Mouse (Mus musculus) forebrain, embryonic 10.5 days (tissue): ENCODE measurements at regions not wholly inside any gene's neighbourhood (a gene's known extent, or its start where the extent isn't known, plus 50 kb on each side); places are given as distances from the start of the nearest gene placed in this dataset.

ENCODE experiments used
- DNase-seq: peaks from one replicate; pipeline ENCODE4 v3.0.0-alpha.2; 2017; ENCODE audit warnings: low spot score; ENCODE audit errors: extremely low spot score
- H3K27ac ChIP-seq: fragments of 300-500 bp; sonication (generic); 2 replicates; pipeline ENCODE4 v1.5.1; 2016; ENCODE audit warnings: mild to moderate bottlenecking
- H3K27me3 ChIP-seq: fragments of 300-500 bp; sonication (generic); 2 replicates; pipeline ENCODE4 v1.6.1; 2016; ENCODE audit warnings: mild to moderate bottlenecking; ENCODE audit not compliant: poor library complexity, severe bottlenecking
- H3K36me3 ChIP-seq: fragments of 300-500 bp; sonication (generic); replicated peaks from 2 replicates; pipeline ENCODE4 v1.6.1; 2016; ENCODE audit warnings: mild to moderate bottlenecking, moderate library complexity
- H3K4me1 ChIP-seq: fragments of 300-500 bp; sonication (generic); 2 replicates; pipeline ENCODE4 v1.6.1; 2016
- H3K4me3 ChIP-seq: fragments of 300-500 bp; sonication (generic); 2 replicates; pipeline ENCODE4 v1.5.1; 2016; ENCODE audit warnings: mild to moderate bottlenecking, moderate library complexity
- H3K9me3 ChIP-seq: fragments of 300-500 bp; sonication (generic); 2 replicates; pipeline ENCODE4 v1.6.1; 2016; ENCODE audit warnings: mild to moderate bottlenecking, moderate library complexity
- WGBS: fragments of 180-500 bp; shearing (Covaris S2); methylation state at CpG from one replicate; pipeline ENCODE4 v1.1.7; 2016; 5-methylcytosine and 5-hydroxymethylcytosine counted together

GRCm38 (mm10) chr5:126875842-126876241 is 365.8 kb upstream of the Tmem132c start:
- Histone ChIP-seq H3K9me3 (no peaks in the 10 kb centered on the region), H3K36me3 (no peaks in the 10 kb centered on the region), H3K27ac (no peak overlapping the region), H3K27me3 (no peaks in the 10 kb centered on the region), H3K4me1 (no peaks in the 10 kb centered on the region), H3K4me3 (no peak overlapping the region)
- 90% methylated on average over 1 of the region's 1 CpGs for WGBS
- no peak for DNase-seq

GRCm38 (mm10) chr5:126890710-126891109 is 350.9 kb upstream of the Tmem132c start:
- Histone ChIP-seq H3K36me3 (no peaks in the 10 kb centered on the region), H3K9me3 (0 out of 2 replicates have a peak, but pooled peaks cover 3% of the 10 kb centered on the region), H3K4me1 (no peaks in the 10 kb centered on the region), H3K27ac (no peak overlapping the region), H3K4me3 (no peak overlapping the region), H3K27me3 (no peaks in the 10 kb centered on the region)
- WGBS, result 82% methylated on average over 1 of the region's 1 CpGs
- no peak for DNase-seq

DNA sequence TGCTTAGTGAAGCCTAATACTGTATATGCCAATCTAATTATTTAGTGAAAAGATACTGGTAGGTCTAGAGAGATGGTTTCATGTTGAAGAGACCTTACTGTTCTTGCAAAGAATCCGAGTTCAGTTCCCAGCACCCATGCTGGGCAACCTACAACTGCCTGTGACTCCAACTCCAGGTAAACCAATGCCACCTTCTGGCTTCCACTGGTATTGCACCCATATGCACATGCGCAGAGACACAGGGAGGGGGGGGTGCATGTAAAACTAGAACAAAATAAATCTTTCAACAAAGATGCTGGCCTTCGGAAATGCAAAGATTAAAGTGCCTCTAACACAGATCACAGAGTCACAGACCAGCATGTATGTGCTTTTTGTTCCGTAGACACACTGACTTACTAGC is 348.5 kb upstream of the Tmem132c start:
- Histone ChIP-seq H3K27ac (no peak overlapping the region), H3K9me3 (0 out of 2 replicates have a peak, but pooled peaks cover 3% of the 10 kb centered on the region), H3K4me3 (no peak overlapping the region), H3K4me1 (no peaks in the 10 kb centered on the region), H3K27me3 (no peaks in the 10 kb centered on the region), H3K36me3 (no peaks in the 10 kb centered on the region)
- no peak for DNase-seq
- 93% methylated on average over 4 of the region's 4 CpGs for WGBS

- H3K4me1 ChIP-seq, result no peaks in the 10 kb centered on the region
- no peak overlapping the region for H3K4me3 ChIP-seq
- WGBS, result 88% methylated on average over 2 of the region's 2 CpGs
- no peaks in the 10 kb centered on the region for H3K9me3 ChIP-seq
- DNase-seq, result no peak
- no peak overlapping the region for H3K27ac ChIP-seq
- no peaks in the 10 kb centered on the region for H3K27me3 ChIP-seq
- H3K36me3 ChIP-seq, result no peaks in the 10 kb centered on the region
Measured at GRCm38 (mm10) chr5:126910084-126910483, 331.5 kb upstream of the Tmem132c start.

DNA sequence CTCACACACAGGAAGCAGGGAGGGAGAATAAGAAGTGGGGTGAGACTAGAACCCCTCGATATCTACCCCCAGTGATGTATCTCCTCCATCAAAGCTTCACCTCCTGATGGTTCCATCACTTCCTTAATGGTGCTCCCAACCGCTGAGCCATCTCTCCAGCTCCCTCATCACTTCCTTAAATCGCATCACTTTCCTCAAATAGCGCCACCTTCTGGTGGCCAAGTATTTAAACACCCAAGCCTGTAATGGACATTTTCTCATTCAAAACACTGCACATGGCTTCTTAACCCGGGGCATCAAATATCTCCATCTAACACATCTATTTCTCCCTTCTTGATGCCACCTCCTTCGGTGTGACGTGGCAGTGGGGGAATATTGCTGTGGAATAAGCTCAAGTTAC is 324.3 kb upstream of the Tmem132c start:
- WGBS, result 73% methylated on average over 7 of the region's 7 CpGs
- Histone ChIP-seq H3K9me3 (no peaks in the 10 kb centered on the region; the same call in 1 of the 2 replicates), H3K27ac (no peak overlapping the region), H3K4me3 (no peak overlapping the region), H3K27me3 (no peaks in the 10 kb centered on the region), H3K4me1 (no peaks in the 10 kb centered on the region), H3K36me3 (no peaks in the 10 kb centered on the region)
- no peak for DNase-seq

DNA sequence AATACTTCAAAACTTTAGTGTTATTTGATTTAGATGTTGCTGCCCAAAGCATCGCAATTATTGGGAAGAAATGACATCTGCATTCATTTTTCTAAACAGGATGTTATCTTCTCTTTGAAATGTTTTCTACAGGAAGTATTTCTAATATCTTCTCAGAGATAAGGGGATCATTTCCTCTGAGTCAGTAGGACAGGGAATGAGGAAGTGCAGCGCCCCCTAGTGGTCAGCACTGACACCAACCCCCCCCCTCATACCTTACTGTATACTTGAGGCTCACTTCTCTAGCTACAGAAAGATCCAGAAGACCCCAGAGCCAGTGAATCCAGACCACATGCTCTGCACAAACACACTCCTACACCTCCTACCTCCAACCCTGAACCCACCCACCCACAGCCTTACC is 308.1 kb upstream of the Tmem132c start:
- H3K4me1 ChIP-seq, result no peaks in the 10 kb centered on the region
- WGBS, result 51% methylated on average over 2 of the region's 2 CpGs
- no peaks in the 10 kb centered on the region for H3K27me3 ChIP-seq
- no peak for DNase-seq
- no peak overlapping the region for H3K4me3 ChIP-seq
- H3K27ac ChIP-seq, result no peak overlapping the region
- H3K36me3 ChIP-seq, result no peaks in the 10 kb centered on the region
- H3K9me3 ChIP-seq, result no peaks in the 10 kb centered on the region

DNA sequence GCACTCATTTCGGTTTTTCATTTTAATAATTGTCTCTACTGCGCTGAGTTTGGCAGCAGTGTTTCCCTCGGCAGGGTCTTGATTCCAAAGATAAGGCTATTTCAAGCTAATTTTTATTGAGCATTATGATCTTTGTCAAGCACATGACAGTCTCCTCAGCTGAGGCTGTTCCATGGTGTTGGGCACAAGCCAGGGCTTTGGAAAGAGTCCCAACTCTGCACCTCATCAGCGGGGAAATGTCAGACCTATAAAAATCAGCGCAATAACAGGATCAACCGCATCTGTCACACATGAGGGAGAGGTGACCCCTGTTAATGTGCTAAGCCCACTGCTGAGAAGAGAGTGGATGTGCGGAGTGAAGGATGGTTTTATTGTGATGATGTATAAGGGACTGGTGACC is 296.7 kb upstream of the Tmem132c start:
- DNase-seq, result no peak
- 90% methylated on average over 7 of the region's 7 CpGs for WGBS
- no peak overlapping the region for H3K4me3 ChIP-seq
- H3K27me3 ChIP-seq, result no peaks in the 10 kb centered on the region
- no peaks in the 10 kb centered on the region for H3K9me3 ChIP-seq
- H3K4me1 ChIP-seq, result no peaks in the 10 kb centered on the region
- H3K27ac ChIP-seq, result no peak overlapping the region
- H3K36me3 ChIP-seq, result no peaks in the 10 kb centered on the region

GRCm38 (mm10) chr5:126954189-126954588 is 287.4 kb upstream of the Tmem132c start:
- 87% methylated on average over 5 of the region's 5 CpGs for WGBS
- Histone ChIP-seq H3K27ac (no peak overlapping the region), H3K4me1 (no peaks in the 10 kb centered on the region), H3K27me3 (no peaks in the 10 kb centered on the region), H3K9me3 (no peaks in the 10 kb centered on the region), H3K36me3 (no peaks in the 10 kb centered on the region), H3K4me3 (no peak overlapping the region)
- no peak for DNase-seq

GRCm38 (mm10) chr5:126954634-126955033 is 287.0 kb upstream of the Tmem132c start:
- H3K4me1 ChIP-seq, result no peaks in the 10 kb centered on the region
- H3K4me3 ChIP-seq, result no peak overlapping the region
- no peaks in the 10 kb centered on the region for H3K36me3 ChIP-seq
- no peaks in the 10 kb centered on the region for H3K9me3 ChIP-seq
- no peak for DNase-seq
- 92% methylated on average over 6 of the region's 6 CpGs for WGBS
- no peaks in the 10 kb centered on the region for H3K27me3 ChIP-seq
- no peak overlapping the region for H3K27ac ChIP-seq

DNA sequence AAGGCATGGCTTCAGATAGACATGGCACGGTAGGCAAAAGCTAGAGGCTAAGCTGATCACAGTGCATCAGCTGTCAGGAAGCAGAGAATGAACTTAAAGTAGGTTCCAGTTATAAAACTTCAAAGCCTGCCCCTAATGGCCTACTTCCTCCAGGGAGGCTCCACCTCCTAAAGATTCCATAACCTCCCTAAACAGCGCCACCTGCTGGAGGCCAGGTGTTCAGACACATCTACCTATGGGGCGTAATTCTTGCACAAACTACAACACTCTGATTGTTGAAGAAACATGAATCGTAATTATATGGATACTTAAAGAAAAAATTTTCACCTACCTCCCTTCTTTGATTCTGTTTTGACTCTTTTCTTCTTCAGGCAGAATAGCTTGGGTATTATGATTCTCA is 277.0 kb upstream of the Tmem132c start:
- no peak for DNase-seq
- Histone ChIP-seq H3K27ac (no peak overlapping the region), H3K4me3 (no peak overlapping the region), H3K36me3 (no peaks in the 10 kb centered on the region), H3K9me3 (peaks cover 8% of the 10 kb centered on the region; the same call in 1 of the 2 replicates), H3K4me1 (no peaks in the 10 kb centered on the region), H3K27me3 (no peaks in the 10 kb centered on the region)
- 91% methylated on average over 4 of the region's 4 CpGs for WGBS

- H3K4me1 ChIP-seq, result no peaks in the 10 kb centered on the region
- WGBS, result 90% methylated on average over 4 of the region's 4 CpGs
Measured at GRCm38 (mm10) chr5:126967076-126967475, 274.5 kb upstream of the Tmem132c start.

DNA sequence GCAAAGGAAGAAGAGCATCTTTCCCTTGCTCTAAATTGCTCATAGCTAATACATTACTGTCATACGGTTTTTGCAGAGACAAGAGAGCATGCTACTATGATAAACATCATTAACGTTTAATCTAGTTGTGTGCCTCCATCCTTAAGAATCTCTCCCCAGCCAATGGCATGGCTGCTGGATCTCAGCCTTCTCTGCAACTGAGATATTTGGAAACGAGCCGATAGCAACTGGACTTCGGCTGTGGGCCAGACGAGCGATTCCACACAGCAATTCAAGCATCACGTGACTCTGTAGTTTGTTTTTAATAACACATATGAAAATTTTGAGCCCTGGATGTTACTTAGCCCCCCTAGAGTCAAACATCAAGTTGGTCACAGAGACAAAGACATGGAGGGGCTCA is 272.2 kb upstream of the Tmem132c start:
- H3K36me3 ChIP-seq, result no peaks in the 10 kb centered on the region
- DNase-seq, result no peak
- H3K27me3 ChIP-seq, result no peaks in the 10 kb centered on the region
- peaks cover 3% of the 10 kb centered on the region; the same call in 1 of the 2 replicates for H3K9me3 ChIP-seq
- H3K27ac ChIP-seq, result no peak overlapping the region
- H3K4me3 ChIP-seq, result no peak overlapping the region
- peaks cover 5% of the 10 kb centered on the region for H3K4me1 ChIP-seq
- 91% methylated on average over 8 of the region's 8 CpGs for WGBS

More at GRCm38 (mm10) chr5:126967076-126967475, 274.5 kb upstream of the Tmem132c start:
- Histone ChIP-seq H3K9me3 (peaks cover 4% of the 10 kb centered on the region; the same call in 1 of the 2 replicates), H3K27me3 (no peaks in the 10 kb centered on the region), H3K36me3 (no peaks in the 10 kb centered on the region), H3K4me3 (no peak overlapping the region), H3K27ac (no peak overlapping the region)
- DNase-seq, result no peak

GRCm38 (mm10) chr5:126971284-126971683 is 270.3 kb upstream of the Tmem132c start:
- WGBS, result 74% methylated on average over 2 of the region's 2 CpGs
- Histone ChIP-seq H3K9me3 (no peaks in the 10 kb centered on the region), H3K4me3 (no peak overlapping the region), H3K27ac (no peak overlapping the region), H3K27me3 (no peaks in the 10 kb centered on the region), H3K4me1 (peaks cover 5% of the 10 kb centered on the region), H3K36me3 (no peaks in the 10 kb centered on the region)
- DNase-seq, result no peak

DNA sequence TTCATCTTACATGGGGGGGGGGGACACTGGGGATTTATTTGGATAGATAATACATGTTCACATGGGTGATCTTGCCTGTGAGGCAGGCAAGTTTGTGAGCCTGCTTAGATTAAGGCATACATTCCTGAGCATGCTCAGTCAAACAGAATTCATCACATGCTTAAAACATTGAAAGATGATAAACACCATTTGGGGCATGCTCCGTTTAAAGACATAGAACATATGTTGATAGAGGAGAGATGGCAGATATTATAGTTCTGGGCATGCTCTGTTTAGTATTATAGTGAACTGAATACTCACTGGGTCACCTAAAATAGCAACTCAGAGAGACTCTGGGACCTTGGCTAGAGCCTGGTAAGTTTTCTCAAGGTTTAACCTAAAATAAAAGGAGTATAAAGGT is 269.6 kb upstream of the Tmem132c start:
- Histone ChIP-seq H3K9me3 (no peaks in the 10 kb centered on the region), H3K36me3 (no peaks in the 10 kb centered on the region), H3K27me3 (no peaks in the 10 kb centered on the region), H3K4me3 (no peak overlapping the region), H3K27ac (no peak overlapping the region), H3K4me1 (peaks cover 5% of the 10 kb centered on the region)
- WGBS, result 82% methylated on average over 1 of the region's 1 CpGs
- no peak for DNase-seq
